Mouse (Mus musculus): ENCODE results near the gene Tmem79. TPM values are rescaled to one million over a fixed set of nuclear protein-coding genes. Genes with fewer than 3 reads are reported as not detected.

Tmem79 gene
- polyA plus RNA-seq, 1 experiment from 2014 or later: 1.4 TPM

DNA sequence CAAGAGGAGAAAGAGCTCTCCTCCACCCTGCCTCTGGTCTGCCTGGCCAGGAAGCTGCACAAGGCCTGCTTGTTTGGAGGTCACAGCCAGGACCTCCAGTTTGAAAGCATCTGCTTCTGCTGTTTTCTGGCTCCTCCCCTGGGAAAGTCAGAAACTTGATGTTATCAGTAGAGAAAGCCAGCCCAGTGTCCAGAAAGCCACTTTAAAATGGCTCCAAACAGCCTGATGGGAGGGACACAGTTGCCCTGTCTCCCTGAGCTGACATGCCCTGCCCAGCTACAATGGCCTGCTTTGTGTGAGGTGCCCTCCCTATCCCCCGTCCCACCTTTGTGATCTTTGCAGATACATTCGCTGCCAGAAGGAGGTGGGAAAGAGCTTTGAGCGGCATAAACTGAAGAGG, 24.0 kb upstream of the Tmem79 start:
- Histone ChIP-seq H3K27me3 (replicated peaks; ENCODE audit: control insufficient read depth, insufficient read depth, low read length) (no peaks in the 10 kb centered on the region), H3K36me3 (ENCODE audit: control insufficient read depth, insufficient read depth, low read length) (peaks cover 83% of the 10 kb centered on the region), H3K9me3 (replicated peaks; ENCODE audit: control insufficient read depth, low read length) (no peaks in the 10 kb centered on the region), H3K4me3 (ENCODE audit: low read depth, low read length) (no peak overlapping the region), H3K9ac (ENCODE audit: low read length) (no peak overlapping the region), H3K4me2 (ENCODE audit: low read length) (no peak overlapping the region), H3K27ac (ENCODE audit: low read depth, low read length) (no peak overlapping the region), H3K4me1 (ENCODE audit: control insufficient read depth, insufficient read depth, low read length) (no peaks in the 10 kb centered on the region)
- DNase-seq (ENCODE audit: low spot score) (no peak), ATAC-seq (no peak)
- 73% methylated on average over 3 of the region's 3 CpGs for WGBS

DNA sequence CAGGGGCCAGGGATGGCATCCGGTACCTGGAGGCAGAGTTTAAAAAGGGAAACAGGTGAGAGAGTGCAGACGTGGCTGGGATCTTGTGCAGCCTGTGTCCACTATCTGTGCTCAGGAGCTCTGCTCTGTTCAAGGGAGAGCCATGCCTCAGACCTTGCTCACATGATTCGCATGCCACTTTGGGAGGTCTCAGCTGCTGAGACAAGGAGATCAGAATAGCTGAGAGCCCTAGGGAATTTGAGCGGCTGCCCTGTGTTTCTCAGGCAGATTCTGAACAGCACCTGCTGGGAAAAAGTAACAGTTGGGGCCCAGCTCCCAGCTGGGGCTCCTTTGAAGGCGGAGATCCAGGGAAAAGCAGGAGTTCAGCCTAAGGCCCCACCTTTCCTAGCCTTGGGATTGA, 23.6 kb upstream of the Tmem79 start:
- Histone ChIP-seq H3K27me3 (replicated peaks; ENCODE audit: control insufficient read depth, insufficient read depth, low read length) (no peaks in the 10 kb centered on the region), H3K9me3 (replicated peaks; ENCODE audit: control insufficient read depth, low read length) (no peaks in the 10 kb centered on the region), H3K4me2 (ENCODE audit: low read length) (no peak overlapping the region), H3K9ac (ENCODE audit: low read length) (no peak overlapping the region), H3K27ac (ENCODE audit: low read depth, low read length) (no peak overlapping the region), H3K4me3 (ENCODE audit: low read depth, low read length) (no peak overlapping the region), H3K36me3 (ENCODE audit: control insufficient read depth, insufficient read depth, low read length) (peaks cover 87% of the 10 kb centered on the region), H3K4me1 (ENCODE audit: control insufficient read depth, insufficient read depth, low read length) (no peaks in the 10 kb centered on the region)
- ATAC-seq (no peak), DNase-seq (ENCODE audit: low spot score) (no peak)
- WGBS: 81% methylated on average over 5 of the region's 5 CpGs

DNA sequence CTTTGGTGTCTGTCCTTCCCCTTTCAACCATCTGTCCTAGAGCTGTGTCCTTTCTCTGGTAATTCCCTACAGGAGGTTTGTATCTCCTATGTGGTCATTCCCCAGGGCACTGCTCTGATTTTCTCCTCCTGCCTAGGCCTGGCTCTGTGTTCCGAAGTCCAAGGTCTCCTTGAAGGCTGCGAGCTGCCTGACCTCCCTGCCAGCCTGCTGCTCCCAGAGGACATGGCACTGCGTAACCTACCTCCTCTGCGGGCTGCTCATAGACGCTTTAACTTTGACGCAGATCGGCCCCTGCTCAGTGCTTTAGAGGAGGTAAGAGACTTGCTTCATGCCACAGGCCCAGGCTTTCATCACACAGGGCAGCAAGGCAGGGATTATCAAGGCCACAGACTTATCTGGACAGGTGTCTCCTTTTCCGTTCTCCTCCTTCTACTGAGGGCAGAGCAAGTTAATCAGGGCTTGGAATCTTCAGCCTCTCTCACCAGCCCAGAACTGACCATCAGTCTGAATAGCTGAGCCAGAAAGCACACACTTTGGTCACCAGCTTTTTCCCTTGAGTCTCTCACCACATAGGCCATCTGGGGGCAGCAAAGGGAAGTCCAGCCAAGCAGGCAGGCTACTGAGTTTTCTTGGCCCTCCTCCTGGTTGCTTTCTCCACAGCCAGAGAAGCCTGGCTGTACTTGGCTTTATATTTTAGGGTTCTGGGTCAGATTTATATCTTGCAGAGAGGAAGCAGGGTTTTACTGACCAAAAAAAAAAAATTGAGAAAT, 18.6 kb upstream of the Tmem79 start:
- Histone ChIP-seq H3K9me3 (replicated peaks; ENCODE audit: control insufficient read depth, low read length) (no peaks in the 10 kb centered on the region), H3K27ac (ENCODE audit: low read depth, low read length) (no peak overlapping the region), H3K4me1 (ENCODE audit: control insufficient read depth, insufficient read depth, low read length) (no peaks in the 10 kb centered on the region), H3K4me3 (ENCODE audit: low read depth, low read length) (no peak overlapping the region), H3K9ac (ENCODE audit: low read length) (no peak overlapping the region), H3K36me3 (ENCODE audit: control insufficient read depth, insufficient read depth, low read length) (peaks cover 99% of the 10 kb centered on the region), H3K4me2 (ENCODE audit: low read length) (no peak overlapping the region), H3K27me3 (replicated peaks; ENCODE audit: control insufficient read depth, insufficient read depth, low read length) (no peaks in the 10 kb centered on the region)
- 98% methylated on average over 8 of the region's 8 CpGs for WGBS
- no peak for DNase-seq (ENCODE audit: low spot score)
- no peak for ATAC-seq

DNA sequence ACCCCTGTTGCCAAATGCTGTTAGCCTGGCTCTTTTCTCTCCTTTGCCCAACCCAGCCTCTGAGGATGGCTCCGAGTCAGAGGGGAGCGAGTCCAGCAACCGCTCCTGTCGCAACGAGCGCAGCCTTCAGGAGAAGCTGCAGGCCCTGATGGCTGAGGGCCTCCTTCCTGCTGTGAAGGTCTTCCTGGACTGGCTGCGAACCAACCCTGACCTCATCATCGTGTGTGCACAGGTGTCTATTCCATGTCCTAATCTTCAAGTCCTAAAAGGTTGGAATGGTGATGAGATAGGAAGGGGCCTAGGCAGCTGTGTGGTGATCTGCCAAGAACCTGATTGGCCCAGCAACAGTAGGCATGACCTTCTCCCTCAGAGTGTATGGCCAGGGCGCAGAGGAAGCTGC, 17.0 kb upstream of the Tmem79 start:
- H3K4me1 ChIP-seq (ENCODE audit: control insufficient read depth, insufficient read depth, low read length): no peaks in the 10 kb centered on the region
- H3K36me3 ChIP-seq (ENCODE audit: control insufficient read depth, insufficient read depth, low read length): peaks cover 99% of the 10 kb centered on the region
- ATAC-seq (no peak), DNase-seq (ENCODE audit: low spot score) (no peak)
- H3K4me3 ChIP-seq (ENCODE audit: low read depth, low read length): no peak overlapping the region
- H3K27me3 ChIP-seq (replicated peaks; ENCODE audit: control insufficient read depth, insufficient read depth, low read length): no peaks in the 10 kb centered on the region
- no peaks in the 10 kb centered on the region for H3K9me3 ChIP-seq (replicated peaks; ENCODE audit: control insufficient read depth, low read length)
- no peak overlapping the region for H3K27ac ChIP-seq (ENCODE audit: low read depth, low read length)
- H3K4me2 ChIP-seq (ENCODE audit: low read length): no peak overlapping the region
- no peak overlapping the region for H3K9ac ChIP-seq (ENCODE audit: low read length)
- 98% methylated on average over 9 of the region's 9 CpGs for WGBS

DNA sequence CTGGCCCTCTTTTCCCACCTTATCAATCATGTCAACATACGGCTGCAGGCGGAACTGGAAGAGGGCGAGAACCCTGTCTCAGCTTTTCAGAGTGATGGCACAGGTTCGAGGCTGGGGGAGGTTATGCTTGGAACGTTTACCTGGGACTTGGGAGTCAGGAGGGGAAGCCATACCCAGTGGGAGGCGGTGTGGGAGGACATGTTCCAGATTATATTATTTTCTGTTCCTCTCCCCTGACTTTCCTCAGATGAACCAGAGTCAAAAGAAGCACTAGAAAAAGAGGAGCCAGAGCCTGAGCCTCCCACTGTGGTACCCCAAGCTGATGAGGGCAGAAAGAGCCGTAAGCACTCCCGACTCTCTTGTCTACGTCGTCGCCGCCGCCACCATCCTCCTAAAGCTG, 14.8 kb upstream of the Tmem79 start:
- no peaks in the 10 kb centered on the region for H3K27me3 ChIP-seq (replicated peaks; ENCODE audit: control insufficient read depth, insufficient read depth, low read length)
- H3K27ac ChIP-seq (ENCODE audit: low read depth, low read length): no peak overlapping the region
- WGBS: 93% methylated on average over 13 of the region's 13 CpGs
- no peak overlapping the region for H3K4me3 ChIP-seq (ENCODE audit: low read depth, low read length)
- no peaks in the 10 kb centered on the region for H3K4me1 ChIP-seq (ENCODE audit: control insufficient read depth, insufficient read depth, low read length)
- H3K36me3 ChIP-seq (ENCODE audit: control insufficient read depth, insufficient read depth, low read length): peaks cover 99% of the 10 kb centered on the region
- H3K9me3 ChIP-seq (replicated peaks; ENCODE audit: control insufficient read depth, low read length): no peaks in the 10 kb centered on the region
- DNase-seq (ENCODE audit: low spot score) (no peak), ATAC-seq (no peak)
- no peak overlapping the region for H3K4me2 ChIP-seq (ENCODE audit: low read length)
- no peak overlapping the region for H3K9ac ChIP-seq (ENCODE audit: low read length)

DNA sequence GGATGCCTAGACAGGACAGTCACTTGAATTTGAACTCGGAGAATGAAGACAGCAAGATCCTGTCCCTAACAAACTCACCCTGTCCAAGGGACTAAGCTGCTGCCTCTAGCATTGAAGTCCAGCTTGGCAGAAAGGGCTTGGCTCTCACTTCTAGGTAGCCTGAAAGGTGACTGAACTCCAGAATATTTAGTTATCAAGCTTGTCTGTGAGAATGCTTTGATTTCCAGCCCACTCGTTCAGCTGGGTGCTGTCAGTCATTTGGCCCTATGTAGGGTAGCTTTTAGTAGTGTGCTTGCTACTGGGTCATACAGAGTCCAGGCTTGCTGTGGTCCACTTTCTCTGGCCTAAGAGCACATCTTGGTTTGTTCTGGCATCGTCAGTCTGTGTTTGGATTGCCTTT, 3.1 kb upstream of the Tmem79 start:
- no peak for DNase-seq (ENCODE audit: low spot score)
- Histone ChIP-seq H3K4me3 (ENCODE audit: low read depth, low read length) (no peak overlapping the region), H3K9ac (ENCODE audit: low read length) (no peak overlapping the region), H3K4me2 (ENCODE audit: low read length) (no peak overlapping the region), H3K9me3 (replicated peaks; ENCODE audit: control insufficient read depth, low read length) (no peaks in the 10 kb centered on the region), H3K27me3 (replicated peaks; ENCODE audit: control insufficient read depth, insufficient read depth, low read length) (no peaks in the 10 kb centered on the region), H3K4me1 (ENCODE audit: control insufficient read depth, insufficient read depth, low read length) (peaks cover 10% of the 10 kb centered on the region; the same call in 1 of the 2 replicates), H3K27ac (ENCODE audit: low read depth, low read length) (no peak overlapping the region), H3K36me3 (ENCODE audit: control insufficient read depth, insufficient read depth, low read length) (peaks cover 29% of the 10 kb centered on the region)
- ATAC-seq: no peak
- 81% methylated on average over 3 of the region's 3 CpGs for WGBS

DNA sequence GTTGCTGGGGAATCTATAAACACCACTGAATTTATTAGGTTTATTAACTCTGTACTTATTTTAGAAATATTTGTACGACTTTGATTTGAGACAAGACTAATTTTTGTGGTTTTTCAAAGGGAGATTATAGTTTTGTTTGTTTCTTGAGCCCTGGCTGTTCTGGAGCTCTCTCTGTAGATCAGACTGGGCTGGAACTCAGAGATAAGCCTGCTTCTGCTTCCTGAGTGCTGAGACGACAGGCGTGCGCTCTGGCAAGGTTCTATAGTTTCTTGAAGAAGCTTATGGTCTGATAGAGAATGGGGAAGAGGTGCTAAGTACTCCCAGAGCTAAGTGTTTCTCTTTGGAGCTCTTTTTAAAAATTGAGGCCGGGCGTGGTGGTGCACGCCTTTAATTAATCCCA, 2.4 kb upstream of the Tmem79 start:
- 98% methylated on average over 7 of the region's 7 CpGs for WGBS
- Histone ChIP-seq H3K27me3 (replicated peaks; ENCODE audit: control insufficient read depth, insufficient read depth, low read length) (no peaks in the 10 kb centered on the region), H3K9me3 (replicated peaks; ENCODE audit: control insufficient read depth, low read length) (no peaks in the 10 kb centered on the region), H3K27ac (ENCODE audit: low read depth, low read length) (no peak overlapping the region), H3K9ac (ENCODE audit: low read length) (no peak overlapping the region), H3K36me3 (ENCODE audit: control insufficient read depth, insufficient read depth, low read length) (peaks cover 22% of the 10 kb centered on the region), H3K4me1 (ENCODE audit: control insufficient read depth, insufficient read depth, low read length) (peaks cover 10% of the 10 kb centered on the region; the same call in 1 of the 2 replicates), H3K4me3 (ENCODE audit: low read depth, low read length) (no peak overlapping the region), H3K4me2 (ENCODE audit: low read length) (no peak overlapping the region)
- no peak for DNase-seq (ENCODE audit: low spot score)
- no peak for ATAC-seq

DNA sequence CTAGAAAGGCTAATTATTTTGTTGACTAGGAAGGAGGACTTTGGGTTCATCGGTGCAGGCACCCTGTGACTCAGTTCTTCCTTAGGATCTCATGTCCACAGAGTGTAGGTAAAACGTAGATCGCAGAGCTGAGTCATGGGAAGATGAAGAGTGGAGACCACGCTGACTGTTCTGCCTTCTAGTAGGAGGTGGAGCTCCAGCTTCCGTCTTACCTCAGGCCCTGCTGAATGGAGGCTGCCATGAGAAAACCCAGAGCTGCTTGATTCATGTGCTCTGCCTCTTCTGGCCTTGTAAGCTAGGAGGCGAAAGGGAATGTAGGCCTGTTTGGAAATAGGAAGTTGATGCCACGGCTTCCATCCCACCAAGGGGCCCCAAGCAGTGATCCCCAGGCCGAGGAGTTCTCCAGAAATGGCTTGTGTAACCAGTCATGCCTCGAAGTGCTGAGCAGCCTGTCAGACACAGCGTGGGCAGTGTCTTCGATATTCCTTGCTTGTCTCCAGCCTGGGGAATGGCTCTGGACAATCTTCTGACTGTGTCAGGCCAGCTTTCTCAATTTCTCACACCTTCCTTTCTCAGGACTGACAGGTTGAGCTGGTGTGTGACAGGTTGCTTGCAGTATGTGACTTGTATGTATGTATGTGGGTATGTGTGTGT, 1.5 kb upstream of the Tmem79 start:
- Histone ChIP-seq H3K9me3 (replicated peaks; ENCODE audit: control insufficient read depth, low read length) (no peaks in the 10 kb centered on the region), H3K9ac (ENCODE audit: low read length) (peak overlapping the region; percentile 25; the same call in 1 of the 2 replicates), H3K27me3 (replicated peaks; ENCODE audit: control insufficient read depth, insufficient read depth, low read length) (no peaks in the 10 kb centered on the region), H3K27ac (ENCODE audit: low read depth, low read length) (no peak overlapping the region), H3K36me3 (ENCODE audit: control insufficient read depth, insufficient read depth, low read length) (peaks cover 14% of the 10 kb centered on the region), H3K4me3 (ENCODE audit: low read depth, low read length) (peak overlapping the region; percentile 8; the same call in 1 of the 2 replicates), H3K4me2 (ENCODE audit: low read length) (peak overlapping the region; percentile 59), H3K4me1 (ENCODE audit: control insufficient read depth, insufficient read depth, low read length) (peaks cover 10% of the 10 kb centered on the region; the same call in 1 of the 2 replicates)
- 90% methylated on average over 11 of the region's 11 CpGs for WGBS
- DNase-seq (ENCODE audit: low spot score) (no peak), ATAC-seq (no peak)
